Mouse (Mus musculus): ENCODE data around the gene Opn1mw.
"Not testable (repeated sequence)": the region's sequence is repeated elsewhere in the genome, so short reads cannot be mapped to it uniquely, and the experiment has no call there.

The Opn1mw gene

DNA sequence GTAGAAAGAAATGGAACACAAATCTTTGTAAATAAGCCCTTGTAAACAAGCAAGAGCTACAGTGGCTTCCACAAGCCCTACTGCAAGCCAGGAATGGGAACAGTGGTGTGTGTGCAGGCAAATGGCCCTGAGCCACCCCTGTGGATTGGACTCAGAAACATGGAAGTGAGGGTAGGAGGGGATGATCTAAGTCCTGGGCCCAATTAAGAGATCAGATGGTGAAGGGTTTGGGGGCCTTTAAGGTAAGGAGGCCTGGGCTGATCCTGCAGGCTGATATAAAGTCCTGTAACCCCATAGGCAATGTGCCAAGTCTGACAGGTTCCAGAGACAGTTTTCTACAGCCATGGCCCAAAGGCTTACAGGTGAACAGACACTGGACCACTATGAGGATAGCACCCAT, at the start of gene Opn1mw:
Gene Opn1mw (plus strand): TSS at position 301 of the 400 bp plus-strand sequence.
- no peak for DNase-seq (ENCODE audit: low spot score in 2 of 2)

DNA sequence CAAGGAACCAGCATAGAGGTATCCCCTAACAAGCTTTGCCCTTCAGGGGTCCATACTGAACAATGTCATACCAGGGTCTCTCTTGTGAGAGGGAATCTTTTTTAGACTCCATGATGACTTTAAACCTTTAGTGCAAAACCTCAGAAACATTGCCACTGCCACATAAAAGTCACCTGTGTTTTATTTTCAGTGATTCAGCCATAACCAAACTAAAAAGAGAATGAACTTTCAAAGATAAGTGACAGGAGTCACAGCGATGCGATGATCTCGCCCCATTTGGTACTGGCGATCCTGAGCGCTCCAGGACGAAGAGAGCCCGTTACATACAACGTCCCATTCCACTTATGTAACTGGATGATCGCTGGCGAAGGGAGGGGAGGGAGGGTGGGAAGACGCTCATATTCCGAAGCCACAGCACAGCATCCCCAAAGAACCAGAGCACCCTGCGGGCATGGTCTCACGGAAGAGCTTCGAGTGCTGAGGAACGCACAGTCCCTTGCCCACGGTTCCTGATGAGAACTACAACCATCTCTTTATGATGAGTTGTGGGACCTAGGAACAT, 42.9 kb upstream of the Opn1mw start:
- DNase-seq (ENCODE audit: low spot score in 2 of 2), result peak in 1 of 2 experiments; percentile 10

DNA sequence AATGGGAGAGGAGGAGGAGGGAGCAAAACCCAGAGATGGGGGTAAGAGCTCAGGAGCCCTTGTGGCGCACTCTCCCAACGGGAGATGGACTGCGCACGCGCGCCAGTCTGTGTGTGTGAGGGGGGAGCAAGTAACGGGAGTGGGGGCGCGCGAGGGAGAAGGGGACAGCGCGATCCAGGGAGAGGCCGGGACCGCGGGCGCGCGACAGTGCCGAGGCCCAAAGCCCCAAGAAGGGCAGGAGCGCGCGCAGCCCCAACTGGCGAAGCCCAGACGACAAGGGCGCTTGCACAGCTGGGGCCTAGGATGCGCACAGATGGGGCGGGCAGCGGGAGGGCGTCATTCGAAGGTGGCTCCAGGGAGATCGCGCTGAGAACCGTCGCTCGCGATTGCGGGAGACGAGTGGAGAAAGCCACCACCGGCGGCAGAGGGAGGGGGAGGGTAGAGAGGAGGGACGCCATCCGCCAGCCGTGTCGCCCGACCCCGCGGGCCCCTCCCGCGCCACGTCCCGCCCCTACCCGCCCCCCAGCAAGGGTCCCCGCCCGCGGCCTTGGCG, 42.2 kb upstream of the Opn1mw start:
- DNase-seq (ENCODE audit: low spot score in 2 of 2), result peak; percentile 73 to 77

DNA sequence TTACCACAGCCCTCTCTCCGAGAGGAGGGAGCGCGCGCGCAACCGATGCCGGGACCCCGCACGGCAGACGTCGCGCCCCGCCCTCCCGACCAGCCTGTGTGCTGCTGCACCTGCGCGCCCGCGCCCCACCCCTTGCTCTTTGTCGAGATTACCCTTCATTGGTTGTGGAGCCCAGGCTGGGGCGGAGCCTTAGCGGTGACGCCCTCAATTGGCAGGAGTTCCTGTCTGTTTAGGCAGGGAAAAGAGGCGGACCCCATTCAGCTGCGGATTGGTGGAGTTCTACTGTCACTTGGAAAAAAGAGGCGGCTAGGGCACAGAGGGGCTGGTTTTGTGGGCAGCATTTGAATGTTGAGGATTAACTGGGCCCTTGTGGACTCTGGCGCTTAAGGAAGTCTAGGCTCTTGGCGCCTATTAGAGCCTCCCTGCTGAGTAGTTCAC, 41.6 kb upstream of the Opn1mw start:
- peak; percentile 96 to 98 for DNase-seq (ENCODE audit: low spot score in 2 of 2)

DNA sequence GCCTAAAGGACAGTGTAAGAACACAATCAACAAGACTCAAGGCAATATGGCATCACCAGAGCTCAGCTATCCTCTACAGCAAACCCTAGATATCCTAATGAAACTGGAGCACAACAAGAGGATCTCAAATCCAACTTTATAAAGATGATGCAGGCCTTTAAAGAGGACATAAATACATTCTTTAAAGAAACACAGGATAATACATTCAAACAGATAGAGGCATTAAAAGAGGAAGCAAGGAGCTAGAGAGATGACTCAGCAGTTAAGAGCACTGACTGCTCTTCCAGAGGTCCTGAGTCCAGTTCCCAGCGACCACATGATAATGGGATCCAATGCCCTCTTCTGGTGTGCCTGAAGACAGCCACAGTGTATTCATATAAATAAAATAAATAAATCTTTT, 32.1 kb upstream of the Opn1mw start:
- DNase-seq (ENCODE audit: low spot score in 2 of 2), result no peak

DNA sequence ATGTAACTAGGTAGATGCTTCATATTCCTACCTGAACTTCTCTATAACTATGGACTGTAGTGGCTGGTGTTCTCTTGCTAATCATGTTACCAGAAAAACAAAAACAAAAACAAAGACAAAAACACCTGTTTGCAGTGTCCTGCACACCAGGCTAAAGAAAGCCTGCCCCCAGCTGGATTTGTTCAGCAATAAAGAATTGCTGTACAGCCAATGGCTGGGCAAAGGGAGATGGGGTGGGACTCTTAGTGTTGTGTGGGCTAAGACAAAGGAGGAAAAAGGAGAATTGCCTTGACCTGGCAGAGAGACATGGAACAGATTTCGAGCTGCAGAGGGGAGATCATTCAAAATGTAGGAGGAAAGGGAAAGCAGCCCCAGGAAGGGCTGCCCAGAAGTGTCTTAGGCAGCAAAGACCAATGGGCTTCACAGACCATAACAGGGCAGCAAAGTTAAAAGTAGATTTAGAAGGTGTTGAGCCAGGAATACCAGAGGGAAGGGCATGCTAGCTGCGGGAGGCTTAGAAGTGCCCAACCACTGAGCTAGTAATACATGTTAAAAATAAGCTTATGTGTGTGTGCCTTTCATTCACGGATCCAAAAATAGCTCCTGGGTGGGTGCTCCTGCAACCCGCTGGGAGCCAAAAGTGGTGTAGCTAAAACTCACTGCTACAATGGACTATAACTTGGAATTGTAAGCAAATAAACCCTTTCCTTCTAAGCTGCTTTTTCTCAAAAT, 23.6 kb upstream of the Opn1mw start:
- no peak for DNase-seq (ENCODE audit: low spot score in 2 of 2)

DNA sequence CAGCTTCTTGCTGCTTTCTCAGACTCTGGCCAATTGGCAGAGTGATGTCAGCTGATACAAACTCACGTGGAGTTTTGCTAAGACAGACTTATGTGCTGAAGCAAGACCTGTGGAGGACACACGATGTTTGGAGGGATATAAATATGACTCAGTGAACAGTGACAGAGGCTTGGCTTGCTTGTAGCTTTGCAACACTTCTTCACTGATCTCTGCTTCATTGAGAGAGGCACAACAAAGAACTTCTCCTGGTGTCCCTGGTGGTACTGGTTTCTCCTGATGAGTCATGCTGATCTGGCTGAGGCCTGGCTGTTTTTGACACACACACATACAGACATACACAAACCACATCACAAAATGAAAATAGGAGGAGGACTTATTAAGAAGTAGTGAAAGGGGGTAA, 21.3 kb upstream of the Opn1mw start:
- no peak for DNase-seq (ENCODE audit: low spot score in 2 of 2)

DNA sequence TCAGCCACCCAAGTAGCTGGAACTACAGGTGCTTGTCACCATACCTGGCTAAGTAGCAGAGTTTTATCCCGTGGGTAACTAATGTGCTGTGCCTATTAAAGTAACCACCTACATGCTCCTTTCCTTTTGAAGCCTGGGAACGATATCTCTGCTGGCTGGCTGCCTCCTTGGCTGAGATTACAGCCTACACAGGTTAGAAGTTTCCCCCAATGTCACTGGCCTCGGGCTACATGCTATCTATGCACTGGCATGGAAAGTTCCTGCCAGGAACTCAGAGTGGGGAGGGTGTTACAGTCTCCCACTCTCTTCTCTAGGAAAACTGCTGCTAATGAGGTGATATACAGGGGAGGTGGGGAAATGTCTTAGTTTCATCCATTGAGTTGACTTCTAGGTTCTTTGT, 18.5 kb upstream of the Opn1mw start:
- no peak for DNase-seq (ENCODE audit: low spot score in 2 of 2)

DNA sequence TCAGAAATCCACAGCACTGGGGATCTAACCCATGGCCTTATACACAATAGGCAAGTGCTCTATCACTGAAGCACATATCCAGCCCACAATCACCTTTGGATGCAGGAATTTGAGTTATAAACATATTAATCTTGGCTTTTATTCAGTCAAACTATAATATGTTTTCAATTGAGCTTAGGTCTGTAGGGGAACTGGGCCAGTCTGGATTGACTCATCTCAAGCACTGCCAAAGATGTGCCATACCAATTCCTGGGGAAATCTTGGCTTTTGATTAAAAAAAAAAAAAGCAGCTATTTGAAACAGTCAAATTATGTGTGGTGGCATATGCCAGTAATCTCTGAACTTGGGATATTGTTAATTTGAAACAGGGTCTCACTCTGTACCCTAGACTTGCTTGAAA, 13.2 kb upstream of the Opn1mw start:
- DNase-seq (ENCODE audit: low spot score in 2 of 2), result no peak

DNA sequence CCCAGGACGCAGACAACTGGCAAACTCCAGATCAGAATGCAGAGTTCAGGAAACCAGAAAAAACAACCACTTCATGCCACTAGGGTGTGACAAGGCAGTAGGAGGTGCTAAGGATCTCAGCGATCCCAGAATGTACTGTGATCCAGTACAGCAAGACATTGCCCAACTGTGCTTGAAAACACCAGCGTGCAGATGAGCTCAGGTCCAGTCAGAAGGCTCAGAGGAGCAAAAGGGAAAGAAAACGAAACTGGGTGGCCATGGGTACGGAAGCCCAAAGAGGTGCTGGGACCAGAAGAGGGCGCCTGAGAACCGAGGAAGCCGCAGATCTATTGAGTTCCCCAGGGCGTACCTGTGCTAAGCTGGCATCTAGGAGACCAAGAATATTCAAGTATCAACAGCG, 11.8 kb upstream of the Opn1mw start:
- DNase-seq (ENCODE audit: low spot score in 2 of 2), result peak; percentile 45 to 56

DNA sequence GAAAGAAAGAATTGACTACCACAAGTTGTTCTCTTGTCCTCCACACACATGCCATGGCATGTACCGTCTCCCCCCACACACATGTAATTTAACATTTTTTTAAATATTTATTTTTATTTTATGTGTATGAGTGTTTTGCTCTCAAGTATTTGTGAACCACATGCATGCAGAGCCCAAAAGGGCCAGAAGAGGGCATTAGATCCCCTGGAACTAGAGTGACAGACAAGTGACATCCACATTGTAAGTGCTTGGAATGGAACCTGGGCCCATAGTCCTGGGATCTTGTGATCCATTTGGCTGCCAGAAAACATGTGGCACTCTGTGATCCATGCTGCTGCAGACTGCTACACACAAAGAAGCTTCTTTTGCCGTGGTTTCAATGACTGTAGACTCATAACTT, 2.3 kb upstream of the Opn1mw start:
- no peak for DNase-seq (ENCODE audit: low spot score in 2 of 2)

DNA sequence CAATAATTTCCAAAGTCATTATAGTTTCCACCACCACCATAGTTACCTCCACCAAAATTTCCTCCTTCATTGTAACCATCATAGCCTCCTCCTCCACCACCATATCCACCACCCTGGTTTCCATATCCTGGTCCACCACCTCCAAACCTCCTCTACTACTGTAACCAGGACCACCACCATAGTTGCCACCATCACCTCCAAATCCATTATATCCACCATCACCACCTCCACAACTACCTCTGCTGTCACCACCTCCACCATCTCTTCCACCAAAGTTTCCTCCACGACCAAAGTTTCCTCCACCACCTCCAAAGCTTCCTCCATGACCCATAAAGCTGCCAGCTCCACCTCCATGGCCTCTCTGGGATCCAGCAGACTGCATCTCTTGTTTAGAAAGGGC, 8.0 kb downstream of the Opn1mw start, which contains the start of gene Mecp2:
Gene Mecp2 (minus strand): TSS at position 101 of the 400 bp plus-strand sequence.
- DNase-seq (ENCODE audit: low spot score in 2 of 2), result not testable (repeated sequence)

DNA sequence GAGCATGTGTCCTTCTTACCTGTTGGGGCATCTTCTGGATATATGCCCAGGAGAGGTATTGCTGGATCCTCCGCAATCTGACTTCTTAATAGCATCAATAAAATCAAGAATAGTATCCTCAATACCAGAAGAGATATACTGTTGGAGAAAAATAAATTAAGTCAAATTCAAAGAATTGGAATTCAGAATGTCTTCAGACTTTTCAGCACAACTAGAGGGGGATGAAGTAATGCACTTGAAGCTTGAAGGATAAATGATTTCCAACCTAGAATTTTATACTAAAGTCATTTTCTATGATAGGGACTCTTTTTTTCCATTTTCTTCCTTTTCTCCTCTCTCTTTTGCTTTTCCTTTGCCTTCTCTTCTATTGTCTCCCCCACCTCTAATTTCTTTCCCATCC, 40.5 kb downstream of the Opn1mw start, which contains the start of gene Tex28:
Gene Tex28 (minus strand): TSS at position 101 of the 400 bp plus-strand sequence.
- DNase-seq (ENCODE audit: low spot score in 2 of 2), result no peak

DNA sequence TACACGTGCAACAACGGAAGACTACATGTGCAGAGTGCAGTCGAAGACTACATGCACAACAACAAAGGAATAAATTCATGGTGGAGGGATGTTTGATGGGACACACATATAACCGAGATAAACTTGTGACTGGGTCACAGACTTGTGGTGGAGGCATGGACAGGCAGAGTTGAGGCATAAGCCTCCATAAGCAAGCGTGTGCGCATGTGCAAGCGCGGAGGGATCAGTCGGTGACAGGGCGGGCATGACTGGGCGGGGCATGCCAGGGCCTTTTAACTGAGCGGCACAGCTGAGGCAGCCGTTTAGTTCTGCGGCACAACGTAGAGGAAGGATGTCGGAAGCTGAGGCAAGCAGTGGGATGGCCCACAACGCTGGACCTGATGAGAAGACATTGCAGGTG, 49.7 kb downstream of the Opn1mw start, which contains the start of gene Tktl1:
Gene Tktl1 (plus strand): TSS at position 301 of the 400 bp plus-strand sequence.
- no peak for DNase-seq (ENCODE audit: low spot score in 2 of 2)
